Mouse (Mus musculus) G1E (cell line): ENCODE data around the gene Cul7. TPM values are rescaled to one million over a fixed set of nuclear protein-coding genes. Genes with fewer than 3 reads are reported as not detected.

Experiments
- ATAC-seq: 2 replicates; pipeline ENCODE4 v1.8.0; 2016; ENCODE audit warnings: mild to moderate bottlenecking; ENCODE audit not compliant: insufficient number of reproducible peaks, poor library complexity, low FRiP score, severe bottlenecking; ENCODE audit errors: extremely low read depth
- DNase-seq: peaks from one replicate; pipeline ENCODE4 v3.0.0; 2012; ENCODE audit warnings: low spot score
- H3K27me3 ChIP-seq: 2 replicates; pipeline ENCODE4 v1.6.1; 2012; ENCODE audit warnings: mild to moderate bottlenecking, low read length, inconsistent platforms; ENCODE audit not compliant: insufficient read depth
- H3K36me3 ChIP-seq: replicated peaks from 2 replicates; pipeline ENCODE3; 2012; ENCODE audit warnings: mild to moderate bottlenecking, inconsistent platforms
- H3K4me1 ChIP-seq: 2 replicates; pipeline ENCODE4 v1.6.1; 2012; ENCODE audit warnings: low read depth, low read length, inconsistent platforms, mixed read lengths; ENCODE audit not compliant: insufficient read depth
- H3K4me3 ChIP-seq: 2 replicates; pipeline ENCODE4 v1.5.1; 2012; ENCODE audit warnings: low read depth, mild to moderate bottlenecking, inconsistent platforms, low read length, moderate library complexity, mixed read lengths
- H3K9me3 ChIP-seq: replicated peaks from 2 replicates; pipeline ENCODE4 v1.6.1; 2012; ENCODE audit warnings: inconsistent platforms
- CTCF ChIP-seq: IDR thresholded peaks from 2 replicates; pipeline ENCODE4 v1.5.1; 2012; ENCODE audit warnings: low read depth, low read length, inconsistent platforms, mixed read lengths
- GATA1 ChIP-seq: IDR thresholded peaks from 2 replicates; pipeline ENCODE4 v1.6.1; 2012; ENCODE audit warnings: borderline replicate concordance, low read length, inconsistent platforms, mixed read lengths
- GATA2 ChIP-seq: IDR thresholded peaks from 2 replicates; pipeline ENCODE4 v1.6.1; 2012; ENCODE audit warnings: low read depth, low read length, inconsistent platforms, borderline replicate concordance
- POLR2AphosphoS5 ChIP-seq: IDR thresholded peaks from 2 replicates; pipeline ENCODE4 v1.6.1; 2012; ENCODE audit warnings: low read depth, low read length, inconsistent platforms; ENCODE audit not compliant: insufficient replicate concordance
- TAL1 ChIP-seq: conservative IDR thresholded peaks from 2 replicates; pipeline ENCODE4 v1.6.1; 2012; ENCODE audit warnings: low read depth, low read length, inconsistent platforms, mixed read lengths
- polyA plus RNA-seq: library from polyadenylated mRNA; stranded (reverse); fragments of >175 nt; gene quantifications from 2 replicates; pipeline ENCODE4 v1.2.3, GENCODE M21; 2012
- total RNA-seq, 2 experiments: library from RNA; stranded (forward) in 1 of 2; stranded (reverse) in 1 of 2; fragments of 200-1000 nt in 1 of 2; fragments of >200 nt in 1 of 2; fragmentation: Nextera tagmentation in 1 of 2; gene quantifications; 2 replicates each; pipeline ENCODE4 v1.2.3; 2014 to 2017

The Cul7 gene
- total and polyA plus RNA-seq, 3 experiments: 27.4 to 136 (median 44.1) TPM

DNA sequence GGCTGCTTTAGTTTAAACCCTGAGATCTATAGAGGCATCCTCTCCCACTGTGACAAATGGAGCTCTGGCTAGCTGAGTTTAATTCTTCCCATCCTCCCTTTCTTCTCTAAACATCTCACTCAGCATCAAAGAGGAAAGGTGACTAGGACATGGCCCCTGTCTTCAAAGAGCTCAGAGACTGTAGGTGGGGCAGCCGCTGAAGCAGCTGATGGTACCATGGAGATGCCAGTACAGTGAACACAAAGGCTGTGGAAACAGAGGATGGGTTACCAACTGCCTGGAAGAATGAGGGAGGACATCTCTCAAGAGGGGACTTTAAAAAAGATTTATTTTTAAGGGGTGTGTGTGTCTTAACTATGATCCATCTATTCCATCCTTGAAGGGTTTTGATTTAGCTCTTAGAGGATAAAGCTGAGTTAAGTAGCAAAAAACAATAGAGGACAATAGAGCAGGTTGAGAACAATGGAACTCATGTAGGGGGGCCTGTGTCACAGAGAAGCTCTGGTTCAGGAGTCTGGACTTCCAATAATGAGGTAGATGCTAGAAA is 44.5 kb downstream of the Cul7 start:
- no peak overlapping the region for H3K4me3 ChIP-seq
- no peaks in the 10 kb centered on the region for H3K27me3 ChIP-seq
- no peaks in the 10 kb centered on the region for H3K9me3 ChIP-seq
- peaks cover 83% of the 10 kb centered on the region for H3K36me3 ChIP-seq
- no peak for DNase-seq
- ATAC-seq: no peak
- TF ChIP-seq POLR2AphosphoS5: no peak
- no peak for TF ChIP-seq GATA2
- no peak for TF ChIP-seq TAL1
- TF ChIP-seq GATA1: no peak
- TF ChIP-seq CTCF: no peak
- peaks cover 8% of the 10 kb centered on the region for H3K4me1 ChIP-seq

DNA sequence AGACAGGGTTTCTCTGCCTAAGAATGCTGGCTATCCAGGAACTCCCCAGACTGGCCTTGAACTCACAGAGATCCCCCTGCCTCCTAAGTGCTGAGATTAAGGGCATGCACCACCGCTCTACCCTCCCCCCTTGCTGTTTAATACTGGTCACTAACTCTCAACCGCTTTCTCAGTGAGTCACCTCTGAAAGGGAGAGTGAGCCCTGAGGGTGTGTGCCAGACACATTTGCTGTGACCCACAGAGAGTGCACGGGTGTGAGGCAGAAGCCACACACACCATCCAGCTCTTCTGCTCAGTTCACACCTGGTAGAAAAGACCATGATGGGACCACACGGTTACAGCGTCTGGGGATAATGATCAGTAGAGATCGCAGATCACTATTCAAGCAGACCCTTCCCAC is 48.4 kb downstream of the Cul7 start:
- H3K36me3 ChIP-seq: peaks cover 89% of the 10 kb centered on the region

DNA sequence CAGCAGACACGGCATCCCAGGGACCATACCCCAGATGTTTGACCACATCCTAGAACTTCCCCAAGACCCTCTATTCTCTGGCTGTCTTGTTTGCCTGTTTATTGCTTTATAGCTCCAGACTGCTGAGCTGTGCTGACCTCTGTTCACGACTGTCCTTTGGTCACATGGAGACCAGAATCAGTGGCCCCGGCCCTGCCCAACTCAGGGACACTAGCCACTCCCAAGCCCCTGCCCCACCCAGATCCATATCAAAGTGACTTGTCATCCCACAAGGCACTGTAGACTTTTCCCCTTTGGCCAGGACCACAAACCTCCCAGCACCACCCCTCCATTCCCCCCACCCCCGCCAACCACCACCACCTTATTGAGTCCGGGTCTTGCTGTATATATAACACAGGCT is 49.1 kb downstream of the Cul7 start:
- TF ChIP-seq POLR2AphosphoS5 (no peak), GATA1 (no peak)
- Histone ChIP-seq H3K27me3 (no peaks in the 10 kb centered on the region), H3K4me1 (peaks cover 50% of the 10 kb centered on the region), H3K36me3 (peaks cover 82% of the 10 kb centered on the region), H3K4me3 (no peak overlapping the region), H3K9me3 (no peaks in the 10 kb centered on the region)
- DNase-seq (no peak), ATAC-seq (no peak)

More for the DNA sequence above, 48.4 kb downstream of the Cul7 start:
- H3K4me1 ChIP-seq: peaks cover 43% of the 10 kb centered on the region
- DNase-seq (no peak), ATAC-seq (no peak)
- TF ChIP-seq TAL1 (no peak), GATA2 (no peak), CTCF (no peak), GATA1 (no peak), POLR2AphosphoS5 (no peak)
- H3K4me3 ChIP-seq: no peak overlapping the region
- H3K27me3 ChIP-seq: no peaks in the 10 kb centered on the region
- H3K9me3 ChIP-seq: no peaks in the 10 kb centered on the region

- H3K27me3 ChIP-seq: no peaks in the 10 kb centered on the region
- TF ChIP-seq TAL1 (no peak), GATA1 (no peak), POLR2AphosphoS5 (no peak), GATA2 (no peak), CTCF (no peak)
- H3K36me3 ChIP-seq: peaks cover 78% of the 10 kb centered on the region
- peaks cover 50% of the 10 kb centered on the region for H3K4me1 ChIP-seq
- H3K9me3 ChIP-seq: no peaks in the 10 kb centered on the region
- no peak for DNase-seq
- H3K4me3 ChIP-seq: no peak overlapping the region
- no peak for ATAC-seq
Observed at GRCm38 (mm10) chr17:46699912-46700311, 49.8 kb downstream of the Cul7 start.

DNA sequence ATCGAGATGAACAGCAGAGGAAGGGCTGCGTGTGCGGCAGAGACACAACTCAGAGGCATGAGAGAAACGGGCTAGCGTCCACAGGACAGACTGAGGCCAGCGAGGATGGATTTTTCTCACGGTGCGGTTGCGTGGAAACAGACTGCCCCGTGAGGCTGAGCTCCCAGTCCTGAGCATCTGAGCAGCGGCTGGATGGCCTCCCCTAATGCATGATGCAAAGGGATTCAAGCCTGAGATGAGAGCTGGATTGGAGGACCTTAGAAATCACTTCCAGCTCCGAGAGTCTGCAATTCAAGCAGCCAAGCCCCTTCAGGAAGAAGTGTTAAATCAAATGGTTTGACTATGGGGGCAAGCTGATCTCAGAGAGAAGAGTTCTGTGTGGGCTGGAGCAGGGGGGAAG is 51.4 kb downstream of the Cul7 start:
- no peaks in the 10 kb centered on the region for H3K9me3 ChIP-seq
- H3K36me3 ChIP-seq: peaks cover 65% of the 10 kb centered on the region
- ATAC-seq (no peak), DNase-seq (no peak)
- peaks cover 2% of the 10 kb centered on the region; the same call in 1 of the 2 replicates for H3K27me3 ChIP-seq
- no peak for TF ChIP-seq CTCF
- TF ChIP-seq GATA1: no peak
- no peak for TF ChIP-seq TAL1
- no peak for TF ChIP-seq GATA2
- no peak for TF ChIP-seq POLR2AphosphoS5
- H3K4me3 ChIP-seq: no peak overlapping the region
- peaks cover 63% of the 10 kb centered on the region for H3K4me1 ChIP-seq

- Histone ChIP-seq H3K4me1 (peaks cover 64% of the 10 kb centered on the region), H3K36me3 (peaks cover 62% of the 10 kb centered on the region), H3K4me3 (peak overlapping the region; percentile 58), H3K9me3 (no peaks in the 10 kb centered on the region), H3K27me3 (peaks cover 2% of the 10 kb centered on the region; the same call in 1 of the 2 replicates)
- no peak for TF ChIP-seq GATA1
- no peak for TF ChIP-seq CTCF
- TF ChIP-seq POLR2AphosphoS5: no peak
- TF ChIP-seq TAL1: no peak
- no peak for TF ChIP-seq GATA2
- DNase-seq: no peak
- no peak for ATAC-seq
Observed at GRCm38 (mm10) chr17:46702100-46702499, 52.0 kb downstream of the Cul7 start.
